Mouse (Mus musculus) brain, embryonic 14.5 days (tissue): ENCODE data around the gene Aip.

Experiments used
- CTCF ChIP-seq: fragments of 200-500 bp; IDR thresholded peaks from 2 replicates; pipeline ENCODE4 v1.5.1; 2012; ENCODE audit warnings: inconsistent platforms, mild to moderate bottlenecking, moderate library complexity, borderline replicate concordance; ENCODE audit not compliant: insufficient read depth, insufficient read length; ENCODE audit errors: extremely low read depth
- POLR2A ChIP-seq: fragments of 200-500 bp; IDR thresholded peaks from 2 replicates; pipeline ENCODE4 v1.6.1; 2012; ENCODE audit warnings: mild to moderate bottlenecking, inconsistent platforms, borderline replicate concordance; ENCODE audit not compliant: poor library complexity, insufficient read depth, insufficient read length, severe bottlenecking; ENCODE audit errors: extremely low read depth

DNA sequence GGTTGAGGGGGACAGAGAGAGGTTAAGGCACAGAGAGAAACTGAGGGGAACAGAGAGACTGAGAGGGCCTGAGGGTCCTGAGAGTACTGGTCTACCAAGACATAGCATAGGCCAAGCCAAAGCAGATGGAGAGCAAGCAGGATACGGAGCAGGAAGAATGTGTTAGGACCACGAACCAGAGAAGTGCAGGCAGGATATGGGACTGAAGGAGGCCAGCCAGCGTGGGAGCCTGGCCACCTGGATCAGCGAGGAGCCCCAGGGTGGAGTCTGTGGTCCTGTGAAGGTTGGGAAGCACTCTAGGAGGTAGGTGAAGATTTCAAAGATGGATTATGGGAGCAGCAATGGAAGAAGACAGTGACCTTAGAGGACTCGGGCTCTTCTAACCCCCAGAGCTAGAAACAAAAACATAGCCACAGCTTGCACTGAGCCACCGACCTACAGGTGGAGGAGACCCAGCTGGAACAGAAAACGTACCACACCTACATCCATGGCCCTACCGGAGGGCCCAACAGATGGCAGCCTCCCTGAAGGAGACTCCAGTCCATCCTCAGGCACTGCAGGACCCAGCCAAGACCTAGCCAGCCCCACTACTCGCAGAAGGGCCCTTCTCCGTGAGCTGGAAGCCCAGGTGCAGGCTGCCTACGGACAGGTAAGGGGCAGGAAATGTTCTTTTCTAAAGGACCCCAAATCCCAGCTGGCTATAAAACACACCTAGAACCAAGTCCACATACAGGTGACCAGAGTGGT lies 43.3 kb downstream of the Aip start:
- TF ChIP-seq CTCF, result no peak
- no peak for TF ChIP-seq POLR2A
